Mouse (Mus musculus): Measurements from ENCODE around the gene Smarca2. TPM values are rescaled to one million over a fixed set of nuclear protein-coding genes. Genes with fewer than 3 reads are reported as not detected.
"Not testable (repeated sequence)": the region's sequence is repeated elsewhere in the genome, so short reads cannot be mapped to it uniquely, and the experiment has no call there.

Smarca2 gene
- polyA plus RNA-seq, 1 experiment from 2014 or later, result 72.0 TPM

- WGBS, result 31% methylated on average over 9 of the region's 9 CpGs
- H3K4me2 ChIP-seq, result no peak overlapping the region
- ATAC-seq (ENCODE audit: insufficient number of reproducible peaks, insufficient read depth, low FRiP score, low TSS enrichment, low read depth), result no peak
- H3K4me3 ChIP-seq (replicated peaks), result no peak overlapping the region
- no peak overlapping the region for H3K9ac ChIP-seq (replicated peaks)
- H3K9me3 ChIP-seq, result no peaks in the 10 kb centered on the region
- H3K27me3 ChIP-seq, result no peaks in the 10 kb centered on the region
- peaks cover 54% of the 10 kb centered on the region for H3K4me1 ChIP-seq (replicated peaks)
- no peak overlapping the region for H3K27ac ChIP-seq
- no peaks in the 10 kb centered on the region for H3K36me3 ChIP-seq
These were observed 125.6 kb downstream of the Smarca2 start for GRCm38 (mm10) chr19:26730486-26730885.

GRCm38 (mm10) chr19:26731121-26731520 is 126.3 kb downstream of the Smarca2 start:
- Histone ChIP-seq H3K9ac (replicated peaks) (no peak overlapping the region), H3K4me2 (no peak overlapping the region), H3K4me1 (replicated peaks) (peaks cover 54% of the 10 kb centered on the region), H3K36me3 (no peaks in the 10 kb centered on the region), H3K9me3 (no peaks in the 10 kb centered on the region), H3K27ac (0 out of 2 replicates have a peak overlapping the region, but pooled peaks have one; percentile 37), H3K27me3 (no peaks in the 10 kb centered on the region), H3K4me3 (replicated peaks) (no peak overlapping the region)
- WGBS, result 71% methylated on average over 4 of the region's 4 CpGs
- no peak for ATAC-seq (ENCODE audit: insufficient number of reproducible peaks, insufficient read depth, low FRiP score, low TSS enrichment, low read depth)

GRCm38 (mm10) chr19:26731809-26732208 is 127.0 kb downstream of the Smarca2 start:
- H3K4me3 ChIP-seq (replicated peaks), result no peak overlapping the region
- no peaks in the 10 kb centered on the region for H3K9me3 ChIP-seq
- no peaks in the 10 kb centered on the region for H3K27me3 ChIP-seq
- H3K4me2 ChIP-seq, result no peak overlapping the region
- H3K4me1 ChIP-seq (replicated peaks), result peaks cover 54% of the 10 kb centered on the region
- no peaks in the 10 kb centered on the region for H3K36me3 ChIP-seq
- WGBS, result 3% methylated on average over 4 of the region's 4 CpGs
- no peak overlapping the region for H3K9ac ChIP-seq (replicated peaks)
- no peak overlapping the region for H3K27ac ChIP-seq
- no peak for ATAC-seq (ENCODE audit: insufficient number of reproducible peaks, insufficient read depth, low FRiP score, low TSS enrichment, low read depth)

- H3K9ac ChIP-seq (replicated peaks), result no peak overlapping the region
- no peak overlapping the region for H3K4me2 ChIP-seq
- H3K9me3 ChIP-seq, result no peaks in the 10 kb centered on the region
- no peak overlapping the region for H3K4me3 ChIP-seq (replicated peaks)
- 48% methylated on average over 2 of the region's 2 CpGs for WGBS
- H3K4me1 ChIP-seq (replicated peaks), result peaks cover 49% of the 10 kb centered on the region
- H3K27ac ChIP-seq, result no peak overlapping the region
- H3K27me3 ChIP-seq, result no peaks in the 10 kb centered on the region
- no peaks in the 10 kb centered on the region for H3K36me3 ChIP-seq
- ATAC-seq (ENCODE audit: insufficient number of reproducible peaks, insufficient read depth, low FRiP score, low TSS enrichment, low read depth), result no peak
These were observed 128.2 kb downstream of the Smarca2 start for GRCm38 (mm10) chr19:26733055-26733454.

GRCm38 (mm10) chr19:26733546-26734100 is 128.8 kb downstream of the Smarca2 start:
- Histone ChIP-seq H3K4me3 (replicated peaks) (no peak overlapping the region), H3K9me3 (no peaks in the 10 kb centered on the region), H3K36me3 (no peaks in the 10 kb centered on the region), H3K27ac (no peak overlapping the region), H3K4me1 (replicated peaks) (peaks cover 44% of the 10 kb centered on the region), H3K27me3 (no peaks in the 10 kb centered on the region), H3K9ac (replicated peaks) (peak overlapping the region; percentile 19; the same call in 1 of the 2 replicates), H3K4me2 (no peak overlapping the region)
- no peak for ATAC-seq (ENCODE audit: insufficient number of reproducible peaks, insufficient read depth, low FRiP score, low TSS enrichment, low read depth)
- 66% methylated on average over 7 of the region's 7 CpGs for WGBS

GRCm38 (mm10) chr19:26734704-26735109 is 129.9 kb downstream of the Smarca2 start:
- Histone ChIP-seq H3K4me3 (replicated peaks) (no peak overlapping the region), H3K9me3 (no peaks in the 10 kb centered on the region), H3K36me3 (no peaks in the 10 kb centered on the region), H3K9ac (replicated peaks) (no peak overlapping the region), H3K27ac (no peak overlapping the region), H3K4me1 (replicated peaks) (peaks cover 43% of the 10 kb centered on the region), H3K4me2 (no peak overlapping the region), H3K27me3 (no peaks in the 10 kb centered on the region)
- ATAC-seq (ENCODE audit: insufficient number of reproducible peaks, insufficient read depth, low FRiP score, low TSS enrichment, low read depth), result no peak
- 61% methylated on average over 10 of the region's 10 CpGs for WGBS

GRCm38 (mm10) chr19:26745021-26745420 is 140.2 kb downstream of the Smarca2 start:
- H3K36me3 ChIP-seq; H3K27ac ChIP-seq; H3K4me2 ChIP-seq; H3K4me3 ChIP-seq (replicated peaks); H3K9ac ChIP-seq (replicated peaks); ATAC-seq (ENCODE audit: insufficient number of reproducible peaks, insufficient read depth, low FRiP score, low TSS enrichment, low read depth); H3K9me3 ChIP-seq; H3K27me3 ChIP-seq: not testable (repeated sequence)
- 93% methylated on average over 4 of the region's 4 CpGs for WGBS
- peaks cover 17% of the 10 kb centered on the region for H3K4me1 ChIP-seq (replicated peaks)

GRCm38 (mm10) chr19:26745567-26745966 is 140.7 kb downstream of the Smarca2 start:
- no peak for ATAC-seq (ENCODE audit: insufficient number of reproducible peaks, insufficient read depth, low FRiP score, low TSS enrichment, low read depth)
- no peak overlapping the region for H3K9ac ChIP-seq (replicated peaks)
- H3K27ac ChIP-seq, result no peak overlapping the region
- no peaks in the 10 kb centered on the region for H3K27me3 ChIP-seq
- H3K36me3 ChIP-seq, result 0 out of 2 replicates have a peak, but pooled peaks cover 6% of the 10 kb centered on the region
- no peak overlapping the region for H3K4me2 ChIP-seq
- no peak overlapping the region for H3K4me3 ChIP-seq (replicated peaks)
- H3K9me3 ChIP-seq, result no peaks in the 10 kb centered on the region
- peaks cover 19% of the 10 kb centered on the region for H3K4me1 ChIP-seq (replicated peaks)
- WGBS, result 80% methylated on average over 7 of the region's 7 CpGs

- Histone ChIP-seq H3K9me3 (no peaks in the 10 kb centered on the region), H3K36me3 (0 out of 2 replicates have a peak, but pooled peaks cover 6% of the 10 kb centered on the region), H3K4me1 (replicated peaks) (peaks cover 23% of the 10 kb centered on the region), H3K9ac (replicated peaks) (no peak overlapping the region), H3K4me3 (replicated peaks) (no peak overlapping the region), H3K4me2 (no peak overlapping the region), H3K27ac (peak overlapping the region; percentile 99), H3K27me3 (no peaks in the 10 kb centered on the region)
- 76% methylated on average over 10 of the region's 10 CpGs for WGBS
- no peak for ATAC-seq (ENCODE audit: insufficient number of reproducible peaks, insufficient read depth, low FRiP score, low TSS enrichment, low read depth)
These were observed 141.4 kb downstream of the Smarca2 start for GRCm38 (mm10) chr19:26746290-26746689.

- no peak for ATAC-seq (ENCODE audit: insufficient number of reproducible peaks, insufficient read depth, low FRiP score, low TSS enrichment, low read depth)
These were observed 142.0 kb downstream of the Smarca2 start for GRCm38 (mm10) chr19:26746709-26747467.

GRCm38 (mm10) chr19:26747571-26748539 is 143.0 kb downstream of the Smarca2 start:
- Histone ChIP-seq H3K4me3 (replicated peaks) (peak overlapping the region; percentile 49), H3K4me2 (peak overlapping the region; percentile 68), H3K9me3 (no peaks in the 10 kb centered on the region), H3K4me1 (replicated peaks) (peaks cover 26% of the 10 kb centered on the region), H3K9ac (replicated peaks) (peak overlapping the region; percentile 66), H3K27me3 (no peaks in the 10 kb centered on the region), H3K36me3 (peaks cover 18% of the 10 kb centered on the region; the same call in 1 of the 2 replicates), H3K27ac (peak overlapping the region; percentile 99)
- ATAC-seq (ENCODE audit: insufficient number of reproducible peaks, insufficient read depth, low FRiP score, low TSS enrichment, low read depth), result peak; percentile 91
- WGBS, result under 1% methylated on average over 36 of the region's 36 CpGs

More at GRCm38 (mm10) chr19:26746709-26747467, 142.0 kb downstream of the Smarca2 start:
- 49% methylated on average over 6 of the region's 6 CpGs for WGBS
- peak overlapping the region; percentile 99 for H3K27ac ChIP-seq
- peaks cover 23% of the 10 kb centered on the region for H3K4me1 ChIP-seq (replicated peaks)
- no peaks in the 10 kb centered on the region for H3K9me3 ChIP-seq
- peak overlapping the region; percentile 68 for H3K4me2 ChIP-seq
- peak overlapping the region; percentile 49 for H3K4me3 ChIP-seq (replicated peaks)
- H3K9ac ChIP-seq (replicated peaks), result peak overlapping the region; percentile 57
- no peaks in the 10 kb centered on the region for H3K27me3 ChIP-seq
- 0 out of 2 replicates have a peak, but pooled peaks cover 9% of the 10 kb centered on the region for H3K36me3 ChIP-seq
